Mouse (Mus musculus) A20 (cell line): ENCODE measurements around the gene Zfp536.

ENCODE experiments used
- DNase-seq: peaks from one replicate; pipeline ENCODE4 v3.0.0-alpha.2; 2011; ENCODE audit warnings: low read depth, low spot score

The Zfp536 gene

GRCm38 (mm10) chr7:37773312-37773702 lies at the start of gene Zfp536:
Zfp536 (minus strand) TSS chr7:37773641.
- no peak for DNase-seq

GRCm38 (mm10) chr7:37820670-37821301 lies 47.3 kb upstream of the Zfp536 start:
- DNase-seq: no peak

- no peak for DNase-seq
Observed at GRCm38 (mm10) chr7:37818631-37819340, 45.3 kb upstream of the Zfp536 start.

DNA sequence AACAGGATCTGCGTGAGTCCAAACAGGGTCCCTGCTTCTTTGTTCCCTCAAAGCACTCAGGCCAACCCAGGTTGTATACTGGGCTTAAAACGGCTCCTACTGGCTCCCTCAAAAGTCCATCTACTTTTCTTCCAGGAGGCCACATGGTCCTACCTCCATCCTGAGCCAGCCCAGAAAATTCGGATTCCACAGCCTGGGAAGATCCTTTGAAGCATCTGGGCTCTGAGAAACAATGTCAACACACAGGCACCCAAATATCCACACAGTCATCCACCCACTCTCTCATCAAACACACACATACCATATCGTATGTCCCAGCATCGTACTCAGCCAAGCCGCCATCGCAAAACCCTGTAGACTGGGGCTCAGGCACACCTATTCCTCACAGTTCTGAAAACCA lies 43.5 kb upstream of the Zfp536 start:
- DNase-seq: no peak

GRCm38 (mm10) chr7:37814844-37815406 lies 41.5 kb upstream of the Zfp536 start:
- no peak for DNase-seq

- DNase-seq: no peak
Observed at GRCm38 (mm10) chr7:37813676-37814075, 40.2 kb upstream of the Zfp536 start.

DNA sequence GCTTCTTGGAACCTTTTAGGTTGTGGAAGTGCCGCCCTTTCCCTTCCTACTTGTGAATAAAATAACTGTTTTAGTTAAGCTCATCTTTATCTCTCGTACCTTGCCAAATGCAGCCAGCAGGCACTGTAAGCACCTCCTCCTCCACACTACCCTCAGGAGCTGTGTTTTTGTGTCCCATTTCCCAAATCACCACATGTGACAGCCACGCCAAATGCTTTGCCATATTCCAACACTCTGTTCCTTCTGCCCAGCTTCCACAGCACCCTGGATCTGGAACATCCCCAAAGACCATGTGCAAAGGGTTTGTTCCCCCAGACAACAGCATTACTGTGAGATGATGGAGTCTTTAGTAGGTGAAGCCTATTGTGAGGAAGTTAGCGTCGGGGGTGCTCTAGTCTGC lies 36.5 kb upstream of the Zfp536 start:
- DNase-seq: no peak

DNA sequence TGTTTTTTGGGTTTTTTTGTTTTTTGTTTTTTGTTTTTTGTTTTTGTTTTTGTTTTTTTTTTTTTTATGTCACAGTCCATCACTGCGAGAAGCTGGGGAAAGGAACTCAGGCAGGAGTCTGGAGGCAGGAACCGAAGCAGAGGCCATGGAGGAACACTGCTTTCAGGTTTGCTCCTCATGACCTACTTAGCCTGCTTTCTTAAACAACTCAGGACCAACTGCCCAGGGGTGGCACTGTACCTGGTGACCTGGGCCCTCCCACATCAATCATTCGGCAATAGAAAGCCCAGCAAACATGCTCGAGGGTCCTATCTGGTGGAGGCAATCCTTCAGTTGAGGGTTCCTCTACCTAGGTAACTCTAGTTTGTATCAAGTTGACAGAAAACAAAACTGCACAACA lies 35.6 kb upstream of the Zfp536 start:
- DNase-seq: no peak

DNA sequence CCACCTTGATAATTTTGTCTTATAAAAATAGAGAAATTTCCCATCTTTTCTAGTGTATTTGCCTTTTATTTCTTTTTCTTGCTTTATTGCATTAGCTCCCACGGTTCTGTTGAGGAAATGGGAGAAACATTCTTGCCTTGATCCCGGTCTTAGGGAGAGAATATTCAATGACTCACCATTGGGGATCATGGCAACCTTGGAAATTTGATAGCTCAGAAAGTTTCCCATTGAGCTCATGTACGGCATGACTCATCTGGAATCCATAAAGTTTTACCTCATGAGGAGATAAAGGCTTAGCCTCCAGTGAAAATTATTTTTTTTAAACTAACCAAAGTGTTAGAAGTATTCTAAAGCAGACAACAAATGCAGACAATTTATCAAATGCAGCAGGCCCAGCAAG lies 27.7 kb upstream of the Zfp536 start:
- no peak for DNase-seq

DNA sequence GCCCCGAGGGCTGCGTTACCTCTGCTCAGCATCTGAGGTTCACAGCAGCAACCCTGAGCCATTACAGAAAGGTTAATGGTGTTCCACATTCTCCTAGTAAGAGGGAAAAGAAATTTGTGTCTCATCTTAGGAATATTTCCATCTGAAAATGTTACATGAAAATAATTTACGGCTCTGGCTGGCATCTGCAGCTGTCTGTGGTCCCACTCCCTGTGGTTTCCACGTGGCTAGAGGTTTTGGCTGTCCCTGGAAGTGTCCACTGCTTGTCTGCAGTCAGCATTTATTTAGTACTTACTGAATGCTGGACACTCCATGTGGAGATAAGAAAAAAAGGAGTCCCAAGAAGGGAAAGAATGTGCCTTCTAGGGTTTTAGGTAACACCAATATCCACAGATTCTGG lies 15.3 kb upstream of the Zfp536 start:
- DNase-seq: no peak

- DNase-seq: no peak
Observed at GRCm38 (mm10) chr7:37775502-37775901, 2.1 kb upstream of the Zfp536 start.

- DNase-seq: no peak
Observed at GRCm38 (mm10) chr7:37774463-37774970, 1.1 kb upstream of the Zfp536 start.

GRCm38 (mm10) chr7:37773906-37774305 lies 465 bp upstream of the Zfp536 start:
- DNase-seq: no peak

GRCm38 (mm10) chr7:37772376-37773311 lies 797 bp downstream of the Zfp536 start:
- DNase-seq: no peak

GRCm38 (mm10) chr7:37771491-37772375 lies 1.7 kb downstream of the Zfp536 start:
- no peak for DNase-seq

DNA sequence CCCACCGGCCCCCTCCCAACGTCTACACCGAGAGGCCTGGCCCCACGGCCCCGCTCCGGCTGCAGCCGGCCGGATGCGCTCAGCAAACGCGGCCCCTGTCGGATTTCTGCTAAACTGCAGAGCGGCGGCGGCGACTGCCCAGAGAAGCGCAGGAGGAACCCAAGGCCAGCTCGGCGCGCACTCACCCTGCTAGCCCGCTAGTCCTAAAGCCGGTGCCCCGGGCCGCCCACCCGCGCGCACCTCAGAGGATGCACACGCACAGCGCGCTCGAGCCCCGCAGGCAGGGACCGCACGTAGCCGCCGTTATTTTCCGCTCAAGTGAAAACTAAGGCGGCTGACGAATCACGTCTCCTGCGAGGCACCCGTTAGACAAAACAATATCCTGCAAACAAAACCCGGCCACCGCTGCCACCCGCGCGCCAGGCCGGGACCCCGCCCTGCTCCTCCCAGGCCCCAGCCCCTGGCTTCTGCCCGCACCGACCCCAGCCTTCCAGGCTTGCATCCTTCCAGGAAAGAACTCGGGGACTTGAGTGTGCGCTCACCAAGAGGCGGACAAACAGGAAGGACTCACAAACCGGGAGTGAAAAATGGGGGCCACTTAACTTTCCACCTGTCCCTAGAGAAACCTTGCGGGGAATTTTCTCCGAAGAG lies 2.9 kb downstream of the Zfp536 start:
- no peak for DNase-seq

DNA sequence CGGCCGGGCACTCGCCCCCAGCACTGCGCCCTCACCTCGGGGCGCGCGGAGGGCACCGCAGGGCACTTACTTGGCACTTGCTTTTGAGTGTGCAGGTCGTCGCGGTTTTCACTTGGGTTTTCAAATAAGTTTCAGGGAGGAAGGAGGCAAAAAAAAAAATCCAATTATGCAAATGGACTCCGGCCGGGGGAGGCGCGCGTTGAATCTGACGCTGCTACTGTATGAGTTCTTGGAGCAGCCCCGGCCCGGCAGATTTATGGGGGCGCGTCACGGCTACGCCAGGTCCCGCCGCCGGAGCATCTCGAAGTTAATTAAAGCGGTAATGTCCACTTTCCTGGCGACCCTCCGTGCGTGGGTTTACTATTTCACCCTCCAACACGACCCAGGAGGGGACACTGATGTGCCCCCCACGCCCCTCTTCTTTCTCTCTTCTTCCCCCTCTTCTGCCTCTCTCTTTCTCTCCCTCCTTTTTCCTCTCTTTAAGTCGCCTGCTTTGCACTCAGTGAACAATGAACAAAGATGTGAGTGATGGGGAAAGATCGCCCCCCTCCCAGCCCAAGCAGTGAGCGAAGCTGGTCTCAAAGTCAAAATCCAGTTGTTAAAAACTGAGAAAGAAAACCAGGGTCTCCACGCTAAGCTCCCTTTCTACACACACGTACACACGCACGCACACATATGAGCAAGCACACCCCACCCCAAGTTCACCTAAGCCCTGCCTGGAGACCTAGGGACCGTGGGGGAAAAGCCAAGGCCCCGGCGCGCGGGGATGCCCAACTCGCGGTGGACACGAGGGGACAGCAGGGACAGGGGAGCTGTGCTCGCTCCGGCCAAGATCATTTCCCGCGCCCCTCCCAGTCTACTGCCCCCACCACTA lies 3.7 kb downstream of the Zfp536 start:
- no peak for DNase-seq

GRCm38 (mm10) chr7:37769004-37769403 lies 4.4 kb downstream of the Zfp536 start:
- no peak for DNase-seq

DNA sequence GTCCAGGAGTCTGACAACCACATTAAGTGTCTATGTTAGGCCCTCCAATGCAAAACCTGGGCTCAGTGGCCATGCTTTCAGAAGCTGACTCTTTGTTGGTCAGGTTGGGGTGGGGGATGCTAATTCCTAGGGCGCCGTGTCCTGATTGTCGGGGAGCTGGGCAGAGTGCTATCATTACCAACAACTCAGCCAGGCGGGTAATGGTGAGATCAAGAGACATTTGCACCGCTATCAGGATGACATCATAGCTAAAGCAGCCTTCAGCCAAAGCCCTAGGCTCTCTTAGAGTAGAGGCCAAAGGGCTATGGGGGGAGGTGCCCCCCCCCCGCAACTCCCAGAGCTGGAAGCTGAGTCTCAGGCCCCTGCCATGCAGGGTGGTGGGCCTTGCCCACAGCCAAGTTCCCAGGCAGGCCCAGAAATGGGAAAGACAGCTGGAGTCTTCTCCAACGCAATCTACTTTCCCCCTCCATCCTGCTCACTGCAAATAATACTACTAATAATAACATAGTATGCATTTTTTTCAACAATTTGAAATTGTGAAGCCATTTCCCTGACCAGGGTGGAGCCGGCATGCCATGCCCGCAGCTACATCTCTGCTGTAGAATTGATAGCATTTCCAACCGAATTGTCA lies 5.0 kb downstream of the Zfp536 start:
- DNase-seq: no peak
